Mouse (Mus musculus) limb, embryonic 13.5 days (tissue): ENCODE measurements around the gene Nos2. TPM values are rescaled to one million over a fixed set of nuclear protein-coding genes. Genes with fewer than 3 reads are reported as not detected.
"Not testable (repeated sequence)": the region's sequence is repeated elsewhere in the genome, so short reads cannot be mapped to it uniquely, and the experiment has no call there.

ENCODE experiments used
- ATAC-seq: fragments of 200-750 bp; cut with Nextera tagmentation; 2 replicates; pipeline ENCODE4 v1.8.0; 2017; ENCODE audit warnings: low read depth, moderate number of reproducible peaks, moderate TSS enrichment; ENCODE audit not compliant: low FRiP score
- H3K27ac ChIP-seq: fragments of 300-500 bp; sonication (generic); 2 replicates; pipeline ENCODE4 v1.5.1; 2015; ENCODE audit warnings: inconsistent platforms, mild to moderate bottlenecking, moderate library complexity
- H3K27me3 ChIP-seq: fragments of 300-500 bp; sonication (generic); 2 replicates; pipeline ENCODE4 v1.6.1; 2015; ENCODE audit warnings: mild to moderate bottlenecking, inconsistent platforms
- H3K36me3 ChIP-seq: fragments of 300-500 bp; sonication (generic); 2 replicates; pipeline ENCODE4 v1.6.1; 2015; ENCODE audit warnings: inconsistent platforms, mild to moderate bottlenecking, moderate library complexity
- H3K4me1 ChIP-seq: fragments of 300-500 bp; sonication (generic); 2 replicates; pipeline ENCODE4 v1.6.1; 2015; ENCODE audit warnings: inconsistent platforms
- H3K4me2 ChIP-seq: fragments of 300-500 bp; sonication (generic); replicated peaks from 2 replicates; pipeline ENCODE4 v1.6.1; 2015; ENCODE audit warnings: inconsistent platforms, mild to moderate bottlenecking, moderate library complexity
- H3K4me3 ChIP-seq: fragments of 300-500 bp; sonication (generic); 2 replicates; pipeline ENCODE4 v1.5.1; 2015; ENCODE audit warnings: moderate library complexity, mild to moderate bottlenecking, inconsistent platforms
- H3K9ac ChIP-seq: fragments of 300-500 bp; sonication (generic); 2 replicates; pipeline ENCODE4 v1.6.1; 2015; ENCODE audit warnings: mild to moderate bottlenecking, inconsistent platforms
- H3K9me3 ChIP-seq: fragments of 300-500 bp; sonication (generic); 2 replicates; pipeline ENCODE4 v1.6.1; 2016; ENCODE audit warnings: inconsistent platforms
- WGBS: fragments of 180-500 bp; shearing (Covaris S2); methylation state at CpG from one replicate; pipeline ENCODE4 v1.1.7; 2015; 5-methylcytosine and 5-hydroxymethylcytosine counted together
- polyA plus RNA-seq: library from polyadenylated mRNA; unstranded; fragments of >200 nt; fragmentation: Nextera tagmentation; extraction: Ambion mirVana; gene quantifications from 2 replicates; pipeline ENCODE4 v1.2.1, GENCODE M21; 2015

Nos2 gene
- polyA plus RNA-seq, 1 experiment from 2014 or later, result 1.3 TPM

- Histone ChIP-seq H3K9me3 (peaks cover 4% of the 10 kb centered on the region; the same call in 1 of the 2 replicates), H3K9ac (no peak overlapping the region), H3K27ac (no peak overlapping the region), H3K27me3 (no peaks in the 10 kb centered on the region), H3K4me3 (no peak overlapping the region), H3K4me1 (peaks cover 18% of the 10 kb centered on the region), H3K4me2 (no peak overlapping the region), H3K36me3 (no peaks in the 10 kb centered on the region)
- 83% methylated on average over 4 of the region's 4 CpGs for WGBS
- ATAC-seq, result no peak
Observed at GRCm38 (mm10) chr11:79001871-79002270, 81.3 kb downstream of the Nos2 start.

- Histone ChIP-seq H3K9me3 (peaks cover under 1% of the 10 kb centered on the region; the same call in 1 of the 2 replicates), H3K4me3 (no peak overlapping the region), H3K4me2 (no peak overlapping the region), H3K27ac (peak overlapping the region; percentile 39; the same call in 1 of the 2 replicates), H3K36me3 (no peaks in the 10 kb centered on the region), H3K27me3 (no peaks in the 10 kb centered on the region), H3K4me1 (peaks cover 18% of the 10 kb centered on the region), H3K9ac (no peak overlapping the region)
- WGBS, result 60% methylated on average over 5 of the region's 5 CpGs
- no peak for ATAC-seq
Observed at GRCm38 (mm10) chr11:79002551-79002951, 82.0 kb downstream of the Nos2 start.

- WGBS, result 60% methylated on average over 11 of the region's 11 CpGs
- Histone ChIP-seq H3K4me3 (no peak overlapping the region), H3K9ac (no peak overlapping the region), H3K27me3 (no peaks in the 10 kb centered on the region), H3K27ac (peak overlapping the region; percentile 39; the same call in 1 of the 2 replicates), H3K4me2 (no peak overlapping the region), H3K36me3 (no peaks in the 10 kb centered on the region), H3K9me3 (no peaks in the 10 kb centered on the region), H3K4me1 (peaks cover 18% of the 10 kb centered on the region)
- no peak for ATAC-seq
Observed at GRCm38 (mm10) chr11:79003053-79003768, 82.6 kb downstream of the Nos2 start.

GRCm38 (mm10) chr11:79003769-79004638 is 83.4 kb downstream of the Nos2 start:
- Histone ChIP-seq H3K27me3 (no peaks in the 10 kb centered on the region), H3K36me3 (no peaks in the 10 kb centered on the region), H3K4me2 (no peak overlapping the region), H3K9ac (no peak overlapping the region), H3K4me3 (no peak overlapping the region), H3K27ac (no peak overlapping the region; the same call in 1 of the 2 replicates), H3K4me1 (peaks cover 18% of the 10 kb centered on the region), H3K9me3 (no peaks in the 10 kb centered on the region)
- 66% methylated on average over 10 of the region's 10 CpGs for WGBS
- no peak for ATAC-seq

GRCm38 (mm10) chr11:79005578-79006394 is 85.2 kb downstream of the Nos2 start:
- H3K9me3 ChIP-seq, result no peaks in the 10 kb centered on the region
- H3K4me3 ChIP-seq, result no peak overlapping the region
- H3K9ac ChIP-seq, result no peak overlapping the region
- H3K4me2 ChIP-seq, result no peak overlapping the region
- H3K36me3 ChIP-seq, result no peaks in the 10 kb centered on the region
- H3K27ac ChIP-seq, result no peak overlapping the region
- peaks cover 18% of the 10 kb centered on the region for H3K4me1 ChIP-seq
- ATAC-seq, result no peak
- no peaks in the 10 kb centered on the region for H3K27me3 ChIP-seq
- 84% methylated on average over 14 of the region's 14 CpGs for WGBS

GRCm38 (mm10) chr11:79006417-79006816 is 85.8 kb downstream of the Nos2 start:
- Histone ChIP-seq H3K9me3 (no peaks in the 10 kb centered on the region), H3K27ac (no peak overlapping the region), H3K4me2 (no peak overlapping the region), H3K4me1 (peaks cover 18% of the 10 kb centered on the region), H3K36me3 (no peaks in the 10 kb centered on the region), H3K9ac (no peak overlapping the region), H3K4me3 (no peak overlapping the region), H3K27me3 (no peaks in the 10 kb centered on the region)
- 52% methylated on average over 5 of the region's 5 CpGs for WGBS
- ATAC-seq, result no peak

GRCm38 (mm10) chr11:79007356-79007755 is 86.8 kb downstream of the Nos2 start:
- not testable (repeated sequence) for H3K27me3 ChIP-seq, H3K9me3 ChIP-seq, H3K4me3 ChIP-seq, H3K36me3 ChIP-seq, H3K9ac ChIP-seq, ATAC-seq, H3K27ac ChIP-seq, H3K4me2 ChIP-seq
- H3K4me1 ChIP-seq, result peaks cover 16% of the 10 kb centered on the region
- WGBS, result 77% methylated on average over 3 of the region's 3 CpGs

GRCm38 (mm10) chr11:79008007-79008775 is 87.6 kb downstream of the Nos2 start:
- H3K27ac ChIP-seq, result no peak overlapping the region
- H3K36me3 ChIP-seq, result no peaks in the 10 kb centered on the region
- no peaks in the 10 kb centered on the region for H3K27me3 ChIP-seq
- H3K4me2 ChIP-seq, result no peak overlapping the region
- no peak for ATAC-seq
- no peak overlapping the region for H3K4me3 ChIP-seq
- WGBS, result 84% methylated on average over 6 of the region's 6 CpGs
- H3K9ac ChIP-seq, result no peak overlapping the region
- H3K4me1 ChIP-seq, result peaks cover 10% of the 10 kb centered on the region; the same call in 1 of the 2 replicates
- H3K9me3 ChIP-seq, result no peaks in the 10 kb centered on the region

GRCm38 (mm10) chr11:79008891-79009290 is 88.3 kb downstream of the Nos2 start:
- Histone ChIP-seq H3K27ac (no peak overlapping the region), H3K4me2 (no peak overlapping the region), H3K4me1 (peaks cover 6% of the 10 kb centered on the region; the same call in 1 of the 2 replicates), H3K4me3 (no peak overlapping the region), H3K36me3 (no peaks in the 10 kb centered on the region), H3K9ac (no peak overlapping the region), H3K27me3 (no peaks in the 10 kb centered on the region), H3K9me3 (no peaks in the 10 kb centered on the region)
- ATAC-seq, result no peak
- WGBS, result 84% methylated on average over 7 of the region's 7 CpGs
